Mouse (Mus musculus) adrenal gland, adult 8-10 months (tissue): ENCODE data around the gene Rab36. TPM values are rescaled to one million over a fixed set of nuclear protein-coding genes. Genes with fewer than 3 reads are reported as not detected.

Experiments
- DNase-seq: peaks from one replicate; pipeline ENCODE4 v3.0.0; 2022
- total RNA-seq, 4 experiments: library from RNA; stranded (reverse); gene quantifications; 2 replicates each; pipeline ENCODE4 v1.2.4; 2022

The Rab36 gene
- total RNA-seq, 4 experiments from 2014 or later: 14.1 to 46.3 (median 30.9) TPM

DNA sequence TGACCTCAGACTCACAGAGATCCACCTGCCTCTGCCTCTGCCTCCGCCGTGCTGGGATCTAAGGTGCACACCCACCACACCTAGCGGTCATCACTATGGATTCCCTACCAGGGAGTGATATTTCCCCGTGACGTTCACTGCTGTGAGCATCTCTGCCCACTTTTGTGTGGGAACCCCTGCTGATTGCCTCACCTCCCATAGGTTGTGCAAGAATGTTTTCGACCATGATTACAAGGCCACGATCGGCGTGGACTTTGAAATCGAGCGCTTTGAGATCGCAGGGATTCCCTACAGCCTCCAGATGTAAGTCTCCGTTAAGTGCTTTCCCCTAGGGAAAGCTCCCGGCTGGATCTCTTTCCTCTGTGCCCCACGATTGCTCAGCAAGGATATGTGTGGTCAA, 9.0 kb downstream of the Rab36 start:
- no peak for DNase-seq

- no peak for DNase-seq
Observed at GRCm38 (mm10) chr10:75048711-75049110, 11.9 kb downstream of the Rab36 start.

DNA sequence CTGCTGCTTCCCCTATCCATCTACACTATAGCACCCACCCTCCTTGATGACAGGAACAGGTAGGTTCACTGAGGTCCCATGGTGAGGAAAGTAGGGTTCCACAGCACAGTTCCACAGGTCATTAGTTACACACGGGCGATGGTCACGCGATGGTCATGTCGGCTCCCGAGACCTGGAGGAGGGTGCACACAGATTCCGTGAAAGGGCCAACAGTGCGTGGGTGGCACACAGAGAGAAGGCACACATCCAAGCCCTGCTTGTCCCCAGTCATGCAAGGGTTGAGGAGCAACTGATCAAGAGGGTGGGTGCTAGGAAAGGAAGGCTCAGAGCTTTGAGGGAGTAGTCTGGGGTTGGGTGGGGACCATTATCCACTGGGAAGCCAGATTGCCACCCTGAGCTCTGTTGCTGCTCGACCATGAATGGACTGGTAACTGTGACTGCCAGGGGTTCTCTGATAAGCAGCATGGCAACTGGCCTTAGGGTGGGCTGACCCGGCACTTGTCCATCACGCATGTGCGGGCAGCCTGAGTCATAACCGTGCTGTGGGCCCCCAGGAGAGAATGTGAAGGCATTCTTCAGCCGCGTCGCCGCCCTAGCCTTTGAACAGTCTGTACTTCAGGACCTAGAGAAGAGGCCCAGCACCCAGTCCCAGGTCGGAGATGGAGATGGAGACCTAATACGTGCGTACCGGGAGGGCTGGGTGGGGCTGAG, 14.7 kb downstream of the Rab36 start:
- DNase-seq: no peak

GRCm38 (mm10) chr10:75052902-75053301, 16.0 kb downstream of the Rab36 start:
- no peak for DNase-seq

DNA sequence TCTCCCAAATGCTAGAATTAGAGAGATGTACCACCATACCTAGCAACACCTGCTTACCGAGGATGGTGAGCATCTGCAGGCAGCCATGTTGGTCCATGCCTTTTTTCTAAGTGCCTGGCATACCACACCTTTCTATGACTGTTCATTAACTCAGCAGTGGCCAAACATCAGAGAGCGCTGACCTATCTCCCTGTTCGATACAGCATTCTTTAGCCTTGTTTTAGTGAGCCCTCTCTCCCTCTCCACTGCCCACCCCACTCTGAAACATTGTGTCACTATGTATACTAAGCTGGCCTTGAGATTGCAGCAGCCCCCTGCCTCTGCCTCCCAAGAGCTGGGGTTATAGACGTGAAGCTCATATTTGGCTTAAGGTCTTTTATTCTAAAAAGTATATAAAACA, 16.8 kb downstream of the Rab36 start:
- no peak for DNase-seq

GRCm38 (mm10) chr10:75054125-75054524, 17.3 kb downstream of the Rab36 start:
- DNase-seq: peak; percentile 65

DNA sequence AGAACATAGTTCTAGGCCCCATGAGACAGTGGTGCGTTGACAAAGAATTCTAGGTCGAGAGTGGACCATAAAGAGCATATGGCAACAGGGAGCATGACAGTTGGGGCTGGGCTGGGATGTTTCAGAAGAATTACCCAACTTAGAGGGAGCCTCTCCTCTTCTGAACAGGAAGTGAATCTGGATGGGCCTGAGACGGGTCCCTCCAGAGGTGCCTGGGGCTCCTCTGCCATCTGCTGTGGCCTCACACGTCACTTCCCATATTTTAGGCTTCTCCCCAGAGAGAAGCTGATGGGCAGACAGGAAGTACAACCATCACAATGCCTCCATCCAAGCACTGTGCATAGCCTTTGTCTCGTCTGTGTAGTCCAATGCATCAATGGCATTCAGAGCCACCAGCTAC, 18.8 kb downstream of the Rab36 start:
- DNase-seq: no peak

DNA sequence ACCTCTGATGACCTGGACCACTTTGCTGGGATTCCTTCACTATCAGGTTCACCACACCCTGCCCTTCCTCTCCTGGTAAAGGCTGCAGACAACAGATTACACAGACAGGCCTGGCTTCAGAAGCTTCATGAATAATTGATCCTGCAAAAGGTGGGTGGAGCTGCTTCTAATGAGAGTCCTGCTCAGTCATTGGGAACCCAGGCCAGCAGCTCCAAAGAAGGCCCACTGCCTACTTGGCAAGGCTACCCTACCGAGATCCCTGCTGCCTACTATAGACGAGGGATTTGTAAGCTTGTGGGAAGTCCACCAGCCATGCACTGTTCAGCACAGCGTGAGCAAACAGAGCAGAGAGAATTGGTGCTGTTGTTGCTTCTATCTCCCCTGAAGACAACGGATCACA, 19.4 kb downstream of the Rab36 start:
- DNase-seq: no peak

DNA sequence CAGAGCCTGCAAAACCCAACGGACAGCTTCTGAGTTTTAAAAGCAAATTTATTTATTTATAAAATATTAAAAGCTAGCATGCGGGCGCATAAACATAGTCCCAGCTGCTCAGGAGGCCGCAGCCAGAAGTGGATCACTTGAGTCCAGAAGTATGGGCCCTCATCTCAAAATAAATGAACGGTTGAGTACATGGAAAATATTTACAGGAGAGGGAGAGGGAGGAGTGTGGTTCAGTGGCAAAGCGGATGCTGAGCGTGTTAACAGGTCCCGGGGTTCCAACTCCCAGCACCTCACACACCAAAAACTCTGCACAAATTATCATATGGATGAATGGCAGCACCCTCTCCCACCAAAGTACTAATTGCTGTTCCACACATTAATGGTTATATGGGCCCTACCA, 21.5 kb downstream of the Rab36 start:
- DNase-seq: no peak

DNA sequence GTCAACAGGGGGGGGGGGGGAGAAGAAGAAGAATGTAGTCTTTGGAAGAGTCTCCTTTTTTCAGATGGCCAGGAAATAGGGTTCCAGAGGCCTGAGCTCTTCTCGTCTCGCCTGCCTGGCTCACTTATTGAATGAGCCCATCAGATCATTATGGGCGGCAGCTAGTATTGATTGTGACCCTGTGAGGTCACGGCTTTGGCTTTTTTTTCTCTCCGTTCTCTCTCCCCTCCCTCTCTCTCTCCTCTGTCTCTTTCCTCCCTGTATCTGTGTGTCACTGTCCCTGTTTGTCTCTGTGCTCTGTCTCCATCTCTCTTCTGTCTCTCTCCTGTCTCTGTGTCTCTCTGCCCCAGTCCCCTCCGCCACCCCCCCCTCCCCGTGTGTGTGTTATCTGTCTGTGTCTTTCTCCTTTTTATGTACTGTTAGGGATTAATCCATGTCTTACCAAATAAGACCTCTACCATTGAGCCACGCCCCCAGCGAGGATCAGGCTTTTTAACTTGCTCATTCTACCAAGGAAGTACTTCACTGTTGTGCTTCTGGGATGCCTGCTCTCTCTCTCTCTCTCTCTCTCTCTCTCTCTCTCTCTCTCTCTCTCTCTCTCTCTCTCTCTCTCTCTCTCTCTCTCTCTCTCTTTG, 22.0 kb downstream of the Rab36 start:
- DNase-seq: no peak

DNA sequence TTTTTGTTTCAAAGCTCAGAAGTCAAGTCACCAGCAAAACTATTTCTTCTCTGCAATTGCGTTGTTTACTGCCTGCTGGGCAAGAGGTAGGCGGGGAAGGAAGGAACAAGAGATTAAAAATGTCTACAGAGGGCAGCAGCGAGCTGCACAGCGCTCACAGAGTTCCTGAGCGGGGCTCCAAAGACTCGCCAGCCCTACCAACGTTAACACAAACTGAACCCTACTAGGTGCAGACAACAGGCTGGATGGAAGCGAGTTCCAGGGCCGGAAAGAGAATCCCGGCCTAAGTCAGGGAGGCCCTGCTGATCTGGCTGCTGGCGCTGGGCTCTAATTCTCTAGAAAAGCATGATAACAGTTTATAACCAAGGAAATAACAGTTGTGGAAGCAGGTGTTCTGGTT, 22.5 kb downstream of the Rab36 start:
- DNase-seq: peak; percentile 70

- DNase-seq: peak; percentile 70
Observed at GRCm38 (mm10) chr10:75060217-75060842, 23.5 kb downstream of the Rab36 start, which contains the start of gene Bcr. TSS of gene Bcr (plus strand) at chr10:75060592.

- no peak for DNase-seq
Observed at GRCm38 (mm10) chr10:75060843-75061235, 24.0 kb downstream of the Rab36 start.

DNA sequence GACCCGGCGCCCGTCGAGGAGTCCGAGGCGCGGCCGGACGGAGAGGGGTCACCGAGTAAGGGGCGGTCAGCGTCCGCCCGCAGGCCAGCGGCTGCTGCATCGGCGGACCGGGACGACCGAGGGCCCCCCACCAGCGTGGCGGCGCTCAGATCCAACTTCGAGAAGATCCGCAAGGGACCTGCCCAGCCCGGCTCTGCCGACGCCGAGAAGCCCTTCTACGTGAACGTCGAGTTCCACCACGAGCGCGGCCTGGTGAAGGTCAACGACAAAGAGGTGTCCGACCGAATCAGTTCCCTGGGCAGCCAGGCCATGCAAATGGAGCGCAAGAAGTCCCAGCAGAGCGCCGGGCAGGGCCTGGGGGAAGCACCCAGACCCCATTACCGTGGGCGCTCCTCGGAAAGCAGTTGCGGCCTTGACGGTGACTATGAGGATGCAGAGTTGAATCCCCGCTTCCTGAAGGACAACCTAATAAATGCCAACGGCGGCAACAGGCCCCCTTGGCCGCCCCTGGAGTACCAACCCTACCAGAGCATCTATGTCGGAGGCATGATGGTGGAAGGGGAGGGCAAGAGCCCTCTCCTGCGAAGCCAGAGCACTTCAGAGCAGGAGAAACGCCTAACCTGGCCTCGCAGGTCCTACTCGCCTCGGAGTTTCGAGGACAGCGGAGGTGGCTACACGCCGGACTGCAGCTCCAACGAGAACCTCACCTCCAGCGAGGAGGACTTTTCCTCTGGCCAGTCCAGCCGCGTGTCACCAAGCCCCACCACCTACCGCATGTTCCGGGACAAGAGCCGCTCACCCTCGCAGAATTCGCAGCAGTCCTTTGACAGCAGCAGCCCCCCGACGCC, 24.7 kb downstream of the Rab36 start:
- DNase-seq: peak; percentile 22

GRCm38 (mm10) chr10:75062189-75062561, 25.3 kb downstream of the Rab36 start:
- DNase-seq: no peak

GRCm38 (mm10) chr10:75062621-75063020, 25.8 kb downstream of the Rab36 start:
- no peak for DNase-seq

- DNase-seq: peak; percentile 25
Observed at GRCm38 (mm10) chr10:75063301-75063965, 26.6 kb downstream of the Rab36 start.

- DNase-seq: no peak
Observed at GRCm38 (mm10) chr10:75065691-75066090, 28.8 kb downstream of the Rab36 start.

DNA sequence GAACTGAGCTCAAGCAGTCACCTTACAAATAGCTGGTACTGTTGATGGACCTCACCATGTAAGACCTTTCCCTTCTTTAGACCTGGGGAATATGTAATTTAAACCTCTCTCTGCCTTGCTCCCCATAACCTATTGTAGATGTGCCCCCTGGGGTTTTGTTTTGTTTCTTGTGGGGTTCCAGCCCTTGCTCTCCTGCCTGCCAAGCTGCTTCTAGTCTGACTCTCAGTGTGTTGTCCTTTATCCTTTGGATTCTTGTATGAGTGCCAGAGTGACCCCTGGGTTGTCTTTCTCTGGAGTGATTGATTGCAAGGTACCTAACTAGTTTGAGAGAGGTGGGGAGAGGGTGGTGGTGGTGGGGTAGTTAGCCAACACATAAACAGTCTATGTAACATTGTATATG, 30.6 kb downstream of the Rab36 start:
- DNase-seq: no peak

DNA sequence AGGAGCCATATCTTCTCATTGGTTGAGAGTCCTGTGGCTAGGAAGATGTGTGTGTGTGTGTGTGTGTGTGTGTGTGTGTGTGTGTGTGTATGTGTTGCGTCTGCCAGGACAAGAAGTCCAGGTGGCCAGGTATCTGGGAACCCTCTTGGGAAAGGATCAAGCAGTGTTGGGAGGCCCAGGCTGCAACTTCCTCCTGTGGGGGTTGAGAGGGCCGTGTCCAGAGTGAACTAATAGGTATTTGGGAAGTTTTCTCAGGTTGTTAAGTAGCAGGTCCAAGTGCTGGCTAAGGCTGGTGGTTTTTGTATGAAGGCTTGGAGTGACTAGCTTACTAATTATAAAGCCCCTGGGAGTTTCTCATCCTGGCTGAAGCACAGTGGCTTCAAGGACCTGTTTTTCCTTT, 31.2 kb downstream of the Rab36 start:
- no peak for DNase-seq

DNA sequence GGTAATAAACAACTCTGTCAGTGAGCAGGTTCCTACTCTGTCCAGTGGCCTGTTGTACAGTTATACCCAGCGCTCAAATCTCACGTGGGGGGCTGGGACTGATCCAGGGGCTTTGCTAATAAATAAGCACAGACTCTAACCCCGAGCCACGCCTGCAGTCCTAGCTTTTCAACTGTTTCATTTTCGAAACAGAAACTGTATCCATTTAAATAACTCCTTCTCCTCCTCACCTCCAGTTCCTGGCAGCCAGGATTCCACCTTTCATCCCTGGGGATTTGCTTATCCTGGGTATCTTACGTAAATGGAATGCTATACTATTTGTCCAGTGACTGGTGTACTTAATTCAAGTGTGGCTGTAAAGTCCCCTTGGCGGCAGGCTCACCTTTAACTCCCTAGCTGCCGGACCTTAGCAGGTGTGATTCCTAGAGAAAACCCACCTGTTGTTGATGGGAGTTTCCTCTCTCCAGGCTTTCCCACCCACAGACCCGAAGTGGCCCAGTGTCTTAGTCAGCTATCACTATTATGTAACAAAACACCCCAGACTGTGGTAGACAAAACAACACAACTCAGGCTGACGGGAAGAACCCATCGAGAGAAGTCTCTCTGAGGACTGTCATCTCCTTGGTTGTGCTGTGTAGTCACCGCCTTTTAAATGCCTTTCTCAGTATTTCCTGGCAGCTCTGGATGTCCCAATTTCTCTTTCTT, 31.9 kb downstream of the Rab36 start:
- DNase-seq: no peak
